Mouse (Mus musculus) adrenal gland (tissue): Measurements from ENCODE around the gene Spef2.
"Not testable (repeated sequence)": the region's sequence is repeated elsewhere in the genome, so short reads cannot be mapped to it uniquely, and the experiment has no call there.

ENCODE experiments used
- intact Hi-C: fragments of 180-260 bp; cut with DNase I; formaldehyde crosslinking; loops from one replicate; pipeline ENCODE4 v1.15.1; 2025

The Spef2 gene

DNA sequence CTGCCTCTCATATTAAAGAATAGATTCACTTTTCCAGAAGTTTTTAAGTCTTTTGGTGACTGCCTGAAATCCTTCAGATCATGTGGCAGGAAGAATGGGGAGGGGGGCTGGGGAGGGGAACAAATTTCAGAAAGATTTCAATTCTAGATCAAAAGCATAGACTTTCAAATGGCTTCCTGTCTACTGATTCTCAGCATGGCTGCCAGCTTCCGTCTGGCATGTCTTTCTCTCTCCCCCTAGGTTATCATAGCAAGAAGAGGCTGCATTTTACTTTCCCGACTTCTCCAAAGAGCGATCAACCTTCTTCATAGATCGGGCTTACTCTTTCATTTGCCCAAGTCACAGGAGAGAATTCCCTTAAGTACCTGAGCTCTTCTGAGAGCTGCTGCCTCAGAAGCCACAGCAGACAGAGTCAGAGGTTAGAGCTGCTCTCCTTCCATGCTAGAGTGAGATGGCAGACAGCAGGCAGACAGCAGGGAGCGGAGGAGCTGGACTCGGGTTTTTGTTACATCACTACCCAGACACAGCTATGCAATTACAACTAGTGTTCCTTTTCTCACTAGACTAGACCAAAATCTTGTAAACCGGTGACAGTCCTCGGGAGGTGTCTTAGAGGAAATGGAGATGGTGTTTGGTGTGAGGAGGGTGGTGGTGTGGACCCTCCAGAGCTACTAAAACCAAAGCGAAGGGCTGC is 71.2 kb downstream of the Spef2 start:
- intact Hi-C loops: no loop called here

DNA sequence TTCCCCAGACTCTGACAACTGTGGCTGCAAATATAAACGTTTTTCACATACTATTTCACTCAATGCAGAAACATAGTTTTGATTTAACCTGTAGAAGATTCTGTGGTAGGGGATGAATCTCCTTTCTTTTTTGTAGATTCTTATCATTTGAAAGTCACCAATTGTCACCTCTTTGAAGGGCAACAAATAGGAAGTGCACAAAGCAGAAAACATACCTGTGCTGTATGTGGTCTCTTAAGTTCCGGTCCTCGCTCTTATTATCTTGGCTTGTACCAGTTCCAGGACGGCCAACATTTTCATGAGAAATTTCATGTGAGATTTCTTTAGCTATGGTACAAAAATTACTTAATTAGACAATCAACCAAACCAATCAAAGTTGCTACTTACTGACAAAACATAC is 80.1 kb downstream of the Spef2 start:
- intact Hi-C loops: no loop called here

DNA sequence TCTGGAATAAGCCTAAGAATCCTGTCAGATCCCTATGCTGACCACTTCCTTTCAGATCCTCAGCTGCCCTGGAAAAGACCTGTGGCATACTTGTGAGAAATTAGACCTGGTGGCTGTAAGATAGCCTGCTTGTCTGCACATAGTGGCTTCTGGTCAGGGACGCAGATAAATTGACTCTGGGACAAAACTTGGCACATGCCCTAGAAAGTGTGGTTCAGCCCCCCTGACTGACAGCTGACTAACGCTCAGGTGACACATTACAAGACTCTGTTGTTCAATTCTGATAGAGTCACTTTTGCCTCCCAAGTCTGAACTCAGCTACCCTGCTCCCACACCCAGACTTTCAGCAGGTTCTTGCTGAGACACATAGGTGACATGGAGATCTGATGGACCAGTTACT is 83.7 kb downstream of the Spef2 start:
- intact Hi-C loops: not testable (repeated sequence)

DNA sequence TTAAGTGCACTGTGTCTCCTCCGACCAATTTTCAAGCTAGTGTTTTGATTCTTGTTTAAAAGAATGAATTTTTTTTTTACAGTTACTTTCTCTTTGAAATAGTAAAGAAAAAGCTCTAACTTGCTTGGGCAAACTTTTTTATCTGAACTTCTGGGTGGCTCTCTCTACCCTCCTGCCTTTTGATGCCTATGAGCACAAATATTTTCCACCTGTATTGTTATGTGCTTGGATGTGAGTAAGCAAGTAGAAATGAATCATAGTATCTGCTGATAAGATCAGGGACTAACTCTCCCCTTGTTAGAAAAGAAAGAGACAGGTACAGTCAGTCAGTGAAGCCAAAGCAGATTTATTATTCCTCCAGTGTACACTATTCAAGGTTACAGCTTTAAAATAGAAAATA is 87.5 kb downstream of the Spef2 start:
- intact Hi-C loops: no loop called here

DNA sequence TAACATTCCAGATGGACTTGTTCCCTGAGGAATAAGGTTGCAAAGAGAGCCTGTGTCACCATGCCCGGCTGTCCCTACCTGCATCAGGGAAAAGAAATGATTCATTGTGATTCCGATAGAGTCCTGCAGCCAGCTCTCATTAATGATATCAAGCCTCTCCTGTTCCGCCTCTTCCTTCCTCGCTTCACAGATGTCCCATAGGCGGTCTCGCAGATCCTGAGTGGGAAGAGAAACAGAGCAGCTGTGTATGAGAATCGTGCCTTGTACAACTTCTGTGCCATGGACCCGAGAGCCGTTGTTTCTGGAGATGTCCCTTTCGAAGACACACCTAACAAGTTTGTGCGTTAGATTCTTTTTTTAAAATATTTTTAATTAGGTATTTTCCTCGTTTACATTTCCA is 114.2 kb downstream of the Spef2 start:
- intact Hi-C loops: no loop called here

DNA sequence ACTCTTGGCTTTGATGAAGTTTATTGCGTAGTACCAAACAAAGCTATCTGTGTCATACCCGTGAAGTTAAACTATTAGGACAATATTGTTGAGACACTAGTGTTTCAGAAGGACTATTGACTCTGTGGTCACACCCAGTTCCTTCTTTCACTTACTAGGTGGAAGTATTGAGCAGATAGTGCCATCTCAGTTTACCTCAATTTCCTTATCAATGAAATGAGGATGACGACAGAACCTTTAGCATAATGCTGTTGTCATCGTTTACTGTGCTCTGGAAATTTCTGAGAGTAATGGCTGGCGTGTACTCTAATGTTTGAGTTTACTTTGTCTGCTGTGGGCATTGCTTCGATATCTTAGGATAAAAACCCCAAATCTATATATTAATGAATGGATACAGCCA is 117.0 kb downstream of the Spef2 start:
- intact Hi-C loops: no loop called here

DNA sequence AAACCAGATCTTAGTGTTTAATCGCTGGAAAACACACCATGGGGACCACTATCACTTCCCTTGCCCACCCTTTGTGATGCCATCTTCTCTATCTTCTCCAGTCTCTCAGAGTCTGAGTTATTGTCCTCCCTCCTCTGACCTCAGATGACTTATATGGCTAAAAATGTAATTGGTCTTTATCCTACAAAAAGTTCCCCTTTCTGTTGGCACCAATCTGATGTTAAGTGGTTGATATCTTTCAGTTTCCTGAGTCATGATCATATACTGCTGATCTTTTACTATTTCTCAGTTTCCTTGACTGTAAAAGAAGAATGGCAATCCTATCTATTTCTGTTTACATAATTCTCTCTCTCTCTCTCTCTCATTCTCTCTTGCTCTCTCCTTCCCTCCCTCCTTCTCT is 119.0 kb downstream of the Spef2 start:
- intact Hi-C loops: no loop called here

DNA sequence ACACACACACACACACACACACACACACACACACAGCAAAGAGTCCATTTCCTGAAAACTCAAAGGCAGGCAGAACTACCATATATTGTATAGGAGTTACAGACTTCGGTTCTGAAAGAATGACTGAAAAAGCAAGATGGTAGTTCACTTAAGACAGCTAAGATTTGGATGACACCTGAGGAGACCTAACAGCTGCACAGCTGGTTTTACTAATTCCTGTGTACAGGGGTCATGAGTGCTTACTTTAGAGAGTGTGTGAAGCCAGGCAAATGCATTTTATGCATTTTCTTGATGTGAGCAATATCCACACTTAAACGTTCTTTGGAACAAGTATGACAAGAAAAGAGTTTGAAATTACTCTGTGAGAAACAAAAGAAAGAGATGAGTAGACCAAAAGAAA is 124.0 kb downstream of the Spef2 start:
- intact Hi-C loops: no loop called here

DNA sequence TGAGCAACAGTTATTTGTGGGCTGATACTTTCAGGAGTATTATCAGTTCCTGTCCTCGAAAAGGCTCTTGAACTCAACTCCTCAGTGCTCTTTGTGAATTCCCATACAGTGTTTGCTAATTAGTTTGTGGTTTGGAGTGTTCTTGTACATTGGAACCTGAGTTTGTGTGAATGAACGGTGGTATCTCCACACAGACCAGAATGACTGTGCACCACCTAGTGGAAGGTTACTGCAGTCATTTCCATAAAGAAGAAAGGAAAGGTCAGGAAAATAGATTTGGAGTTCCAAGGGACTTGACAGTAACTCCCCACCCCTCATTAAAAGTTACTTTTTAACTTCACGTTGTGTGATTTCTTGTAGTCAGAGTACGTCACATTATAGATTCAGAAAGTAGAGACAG is 140.5 kb downstream of the Spef2 start:
- intact Hi-C loops: loop anchor here (2.0 kb wide), 1 partner anchor 153 kb away; no protein-coding TSS in a partner anchor

DNA sequence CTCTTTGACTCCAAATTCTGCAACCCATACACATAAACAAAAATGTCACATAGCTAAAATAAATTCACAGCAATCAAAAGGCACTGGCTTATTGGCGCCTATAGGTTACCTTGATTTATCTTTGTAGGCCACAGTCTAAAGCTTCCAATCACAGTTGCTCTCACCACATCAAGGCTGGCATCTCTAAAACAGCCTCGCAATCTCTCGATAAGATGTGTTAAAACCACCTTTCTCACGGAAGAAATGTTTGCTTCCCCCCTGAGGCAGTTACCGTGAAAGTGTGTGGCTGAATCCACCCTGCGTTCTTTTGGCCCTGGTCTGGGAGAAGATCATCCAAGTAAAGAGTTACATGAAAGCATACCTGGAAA is 148.6 kb downstream of the Spef2 start:
- intact Hi-C loops: no loop called here

DNA sequence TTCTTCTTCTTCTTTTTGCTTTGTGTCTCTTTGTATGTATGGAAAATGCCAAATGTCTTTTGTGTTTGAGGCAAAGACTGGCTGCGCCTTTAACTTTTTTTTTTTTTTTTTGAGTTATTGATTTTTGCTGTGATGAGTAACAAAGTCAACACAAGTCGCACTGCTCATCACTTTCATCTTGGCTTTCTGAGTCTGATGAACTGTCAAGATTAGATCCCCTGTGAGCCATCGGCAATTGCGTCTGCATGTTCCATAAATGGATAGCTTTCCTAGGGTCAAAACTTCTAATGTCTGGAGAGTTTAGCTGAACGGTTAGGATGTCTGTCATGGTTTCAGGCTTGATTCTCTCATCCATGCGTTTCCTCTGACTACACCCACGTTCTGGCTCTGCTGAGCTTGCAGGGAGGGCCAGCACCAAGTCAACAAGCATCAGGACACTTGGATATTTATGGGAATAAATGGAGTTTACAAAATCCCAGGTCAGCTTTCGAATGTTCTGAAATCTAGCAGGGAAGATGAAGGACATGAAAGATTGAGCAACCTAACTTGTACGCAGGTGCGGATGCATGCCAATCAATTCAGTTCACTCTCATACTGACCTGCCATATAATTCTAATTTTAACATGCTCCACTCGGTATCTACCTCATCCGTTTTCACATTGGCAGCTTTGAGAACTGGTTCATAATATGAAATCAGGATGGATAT is 149.1 kb downstream of the Spef2 start:
- intact Hi-C loops: no loop called here

DNA sequence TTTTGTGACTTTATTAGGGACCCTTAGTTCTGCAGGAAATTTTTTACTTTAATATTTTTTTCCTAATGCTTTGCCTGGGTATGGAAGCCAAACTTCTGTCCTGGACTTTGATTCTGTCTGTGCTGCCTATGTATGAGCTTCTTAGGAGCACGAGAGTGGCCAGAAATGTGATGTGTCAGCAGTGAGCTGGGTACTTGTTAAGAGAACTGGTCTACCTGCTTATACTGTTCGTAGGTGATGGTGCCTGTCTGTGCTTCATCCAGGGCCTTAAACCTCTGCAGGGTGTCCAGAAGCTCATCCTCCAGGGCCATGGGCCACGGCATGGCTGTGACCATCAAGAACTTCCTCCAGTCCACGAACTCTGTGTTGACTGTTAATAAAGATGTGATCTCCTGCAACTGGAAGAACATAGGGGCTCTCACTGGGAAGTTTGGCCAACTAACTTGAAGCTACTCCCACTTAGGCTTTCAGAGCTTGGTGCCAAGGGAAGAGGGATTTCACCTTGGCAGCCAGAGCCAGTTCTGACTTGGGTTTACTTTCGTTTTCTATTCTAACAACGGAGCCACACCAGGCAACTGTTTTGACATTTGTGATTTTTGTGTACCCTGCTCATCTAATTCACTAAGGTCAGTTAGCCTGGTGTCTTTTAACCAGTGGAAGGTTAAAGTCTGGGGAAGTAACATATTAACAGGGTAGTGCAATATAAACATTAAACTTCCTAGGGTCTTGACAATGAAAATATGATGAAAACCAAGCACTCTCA is 152.2 kb downstream of the Spef2 start:
- intact Hi-C loops: no loop called here

DNA sequence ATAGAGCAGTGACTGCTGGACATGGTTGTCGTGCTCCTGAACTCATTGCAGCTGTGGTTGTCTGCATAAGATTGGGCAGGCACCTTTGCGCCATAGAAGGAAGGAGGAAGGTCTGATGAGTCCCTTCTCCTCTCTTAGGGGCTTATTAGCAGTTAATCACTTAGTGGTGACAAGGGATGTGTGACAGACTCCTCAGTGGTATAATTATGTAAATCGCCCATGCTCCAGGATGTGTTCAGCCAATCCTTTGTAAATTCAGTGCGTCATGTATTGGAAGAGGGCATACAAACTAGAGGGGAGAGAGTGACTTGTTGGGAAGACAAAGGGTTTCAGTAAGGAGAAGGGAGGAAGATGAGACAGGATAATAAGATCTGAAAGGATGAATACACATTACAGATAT is 158.7 kb downstream of the Spef2 start:
- intact Hi-C loops: no loop called here

DNA sequence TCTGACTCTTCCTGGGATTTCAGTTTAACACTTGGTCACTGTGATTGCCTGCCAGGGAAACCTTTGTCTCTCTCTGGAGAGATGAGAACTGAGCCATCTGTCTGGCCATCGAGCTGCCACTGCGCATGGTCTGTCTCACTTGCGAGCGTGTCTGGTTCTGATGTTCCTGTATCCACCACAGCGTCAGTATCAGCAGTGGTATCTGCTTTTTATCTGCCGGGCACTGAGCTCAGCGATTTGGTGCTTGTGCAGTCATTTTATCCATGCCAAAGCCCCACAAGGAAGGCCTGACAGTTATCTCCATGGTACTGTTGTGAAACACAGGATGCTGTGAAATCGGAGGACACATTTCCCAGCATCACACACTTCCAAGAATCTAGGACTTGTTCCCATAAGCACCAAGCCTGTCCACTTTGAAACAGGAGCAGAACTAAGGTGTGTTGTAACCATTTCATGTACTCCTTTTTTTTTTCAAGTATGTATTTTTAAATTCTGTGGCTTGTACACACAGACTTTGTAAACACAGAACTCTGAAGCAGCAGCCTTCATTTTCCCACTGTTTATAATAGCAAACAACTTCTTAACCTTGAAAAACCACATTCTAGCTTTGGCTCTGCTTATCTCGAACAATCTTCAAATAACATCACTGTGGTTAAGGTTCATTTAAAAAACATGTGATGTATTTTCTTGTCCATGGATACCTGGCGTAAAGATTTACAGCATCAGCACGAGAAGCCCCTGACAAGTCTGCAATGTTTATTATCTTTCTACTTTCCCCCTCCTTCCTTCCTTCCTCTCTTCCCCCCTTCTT is 168.0 kb downstream of the Spef2 start:
- intact Hi-C loops: no loop called here

DNA sequence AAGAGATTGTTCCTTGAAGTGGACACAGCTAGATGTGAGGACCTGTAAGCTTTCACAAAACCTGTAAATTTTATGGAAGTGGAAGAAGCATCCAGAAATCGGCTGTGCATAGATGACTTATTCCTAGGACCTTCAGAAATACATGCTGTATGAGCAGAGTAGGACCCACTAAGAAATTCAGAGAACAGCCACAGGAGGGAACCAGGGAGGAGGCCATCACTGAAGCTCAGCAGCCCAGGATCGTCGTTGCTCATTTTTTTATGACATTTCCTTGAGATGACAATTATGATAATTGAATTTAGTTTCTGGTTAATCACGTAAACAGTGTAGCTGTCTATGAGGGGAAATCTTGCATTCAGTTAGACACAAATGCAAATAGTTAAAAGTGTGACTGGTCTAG is 171.4 kb downstream of the Spef2 start:
- intact Hi-C loops: no loop called here

DNA sequence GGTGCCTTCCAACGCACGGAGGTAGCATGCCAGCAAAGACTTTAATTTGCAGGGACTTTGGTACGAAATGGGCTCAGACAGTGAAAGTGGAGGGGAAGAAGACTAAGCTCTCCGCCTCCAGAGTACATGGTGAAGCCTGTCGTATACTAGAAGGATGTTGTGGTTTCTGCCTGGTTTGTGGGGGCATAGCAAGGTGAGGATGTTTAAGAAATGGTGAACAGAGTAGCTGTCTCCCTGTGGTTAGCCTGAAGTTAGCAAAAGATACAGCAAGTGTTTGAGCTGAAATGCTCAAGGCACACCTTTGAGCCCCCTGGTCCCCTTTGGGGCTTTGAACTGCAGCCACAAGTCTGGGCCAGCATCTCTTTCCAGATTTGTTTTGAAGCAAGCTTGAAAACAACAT is 173.9 kb downstream of the Spef2 start:
- intact Hi-C loops: no loop called here

DNA sequence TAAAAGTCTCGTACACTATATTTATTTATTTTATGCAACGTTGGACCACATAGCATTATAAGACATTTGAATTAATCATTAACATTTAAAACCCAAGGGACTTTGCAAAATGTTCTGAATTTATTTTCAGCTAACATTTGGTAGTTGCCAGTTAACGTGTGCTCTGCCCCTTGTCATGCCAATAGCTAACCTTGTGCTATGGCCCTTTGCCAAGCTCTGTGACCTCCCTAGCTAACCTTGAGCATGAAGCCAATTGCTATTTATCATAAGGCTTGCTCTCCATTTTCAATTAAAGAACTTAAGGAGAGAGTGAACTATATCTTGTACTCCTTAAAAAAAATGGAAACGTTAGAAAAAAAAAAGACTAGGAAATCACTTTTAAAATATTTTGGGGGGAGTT is 175.3 kb downstream of the Spef2 start:
- intact Hi-C loops: no loop called here

DNA sequence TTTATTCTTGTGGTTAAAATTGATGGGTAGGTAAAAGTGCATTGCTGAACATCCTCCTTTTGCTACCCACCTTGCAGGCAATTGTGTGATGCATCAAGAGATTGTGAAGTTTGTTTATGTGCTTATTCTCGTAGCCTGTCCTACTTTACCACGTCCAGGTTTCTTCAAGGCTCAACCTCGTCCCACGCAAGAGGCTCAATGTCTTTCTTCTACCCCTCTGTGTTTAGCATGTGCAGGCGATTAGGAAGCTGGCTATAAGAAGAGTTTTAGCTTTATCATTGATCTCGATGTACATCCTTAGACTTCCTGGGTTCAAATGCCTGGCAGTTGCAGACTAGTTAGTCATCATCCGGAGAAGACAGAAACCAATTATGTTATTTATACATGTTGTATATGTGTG is 176.0 kb downstream of the Spef2 start:
- intact Hi-C loops: no loop called here

DNA sequence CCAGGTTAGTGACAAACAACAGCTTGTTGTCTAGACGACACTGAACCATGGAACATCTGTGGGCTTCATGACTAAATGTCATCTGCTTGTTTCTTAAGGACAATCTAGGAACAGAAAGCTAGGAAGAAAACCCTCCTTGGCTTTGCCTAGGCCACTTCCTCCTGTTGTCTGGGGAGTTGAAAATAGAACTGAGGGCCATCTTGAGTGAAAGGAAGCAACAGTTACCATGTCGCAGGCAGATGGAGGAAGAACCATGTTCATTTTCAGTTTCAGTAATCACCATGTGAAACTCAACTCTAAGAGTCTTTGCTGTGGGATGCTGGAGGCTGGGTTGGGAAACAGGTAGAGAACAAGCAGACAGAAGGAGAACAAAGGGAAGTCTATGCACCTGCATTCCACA is 176.8 kb downstream of the Spef2 start:
- intact Hi-C loops: no loop called here

DNA sequence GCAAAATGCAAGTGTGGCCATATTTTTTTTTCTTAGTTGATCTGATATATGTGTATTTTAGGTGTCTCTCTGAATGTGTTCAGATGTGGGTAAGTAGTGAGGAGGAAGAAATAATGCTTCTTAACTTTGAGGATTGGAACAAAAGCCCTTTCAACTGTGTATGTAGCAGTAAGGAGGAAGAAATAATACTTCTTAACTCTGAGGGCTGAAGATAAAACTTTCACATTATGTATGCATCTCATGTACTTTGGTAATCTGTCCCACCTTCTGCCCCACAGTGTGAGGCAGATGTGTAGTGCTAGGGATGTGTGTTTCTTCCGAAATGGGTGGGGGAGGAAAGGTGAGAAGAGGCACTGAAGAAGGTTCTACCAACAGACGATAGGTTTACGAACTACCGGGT is 181.4 kb downstream of the Spef2 start:
- intact Hi-C loops: no loop called here

DNA sequence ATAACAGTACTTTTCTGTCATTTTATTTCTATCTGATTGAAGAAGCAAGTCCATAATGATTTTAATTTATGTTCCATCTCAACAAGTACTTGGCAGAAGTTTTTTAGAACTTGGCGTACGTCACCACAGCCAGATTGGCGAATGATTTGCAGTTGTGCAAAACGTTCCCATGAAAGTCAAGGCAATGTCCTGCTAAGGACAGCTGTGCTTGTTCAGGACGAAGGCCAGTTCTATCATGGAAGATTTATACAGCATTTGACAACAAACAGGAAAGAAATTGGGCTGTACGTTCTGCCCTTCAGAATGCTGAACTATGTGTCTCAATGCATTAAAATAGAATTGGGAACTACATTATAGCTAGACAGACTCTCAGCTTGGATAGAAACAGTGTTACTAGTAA is 183.3 kb downstream of the Spef2 start:
- intact Hi-C loops: no loop called here

DNA sequence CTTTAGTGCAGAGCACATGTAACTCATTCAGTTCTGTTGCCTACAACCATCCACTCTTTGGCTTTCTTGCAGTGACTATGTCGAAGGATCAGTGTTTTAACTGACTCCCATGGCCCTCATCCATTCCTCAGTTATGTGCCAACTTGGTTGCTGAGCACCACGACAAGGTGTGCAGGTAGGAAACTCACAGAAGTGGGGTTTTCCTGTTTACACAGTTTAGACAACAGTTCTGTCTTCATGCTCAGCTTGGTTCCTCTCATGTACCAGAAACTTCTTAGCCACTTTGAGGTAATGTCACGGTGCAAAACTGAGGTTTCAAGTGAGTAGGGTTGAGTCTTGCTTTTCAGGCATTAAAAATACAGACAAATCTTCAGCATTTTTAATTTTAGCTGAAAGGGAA is 184.5 kb downstream of the Spef2 start:
- intact Hi-C loops: no loop called here
